Mouse (Mus musculus) brain, embryonic 14.5 days (tissue): ENCODE results near the gene Fam189b.

ENCODE experiments used
- CTCF ChIP-seq: fragments of 200-500 bp; IDR thresholded peaks from 2 replicates; pipeline ENCODE4 v1.5.1; 2012; ENCODE audit warnings: inconsistent platforms, mild to moderate bottlenecking, moderate library complexity, borderline replicate concordance; ENCODE audit not compliant: insufficient read depth, insufficient read length; ENCODE audit errors: extremely low read depth
- POLR2A ChIP-seq: fragments of 200-500 bp; IDR thresholded peaks from 2 replicates; pipeline ENCODE4 v1.6.1; 2012; ENCODE audit warnings: mild to moderate bottlenecking, inconsistent platforms, borderline replicate concordance; ENCODE audit not compliant: poor library complexity, insufficient read depth, insufficient read length, severe bottlenecking; ENCODE audit errors: extremely low read depth

DNA sequence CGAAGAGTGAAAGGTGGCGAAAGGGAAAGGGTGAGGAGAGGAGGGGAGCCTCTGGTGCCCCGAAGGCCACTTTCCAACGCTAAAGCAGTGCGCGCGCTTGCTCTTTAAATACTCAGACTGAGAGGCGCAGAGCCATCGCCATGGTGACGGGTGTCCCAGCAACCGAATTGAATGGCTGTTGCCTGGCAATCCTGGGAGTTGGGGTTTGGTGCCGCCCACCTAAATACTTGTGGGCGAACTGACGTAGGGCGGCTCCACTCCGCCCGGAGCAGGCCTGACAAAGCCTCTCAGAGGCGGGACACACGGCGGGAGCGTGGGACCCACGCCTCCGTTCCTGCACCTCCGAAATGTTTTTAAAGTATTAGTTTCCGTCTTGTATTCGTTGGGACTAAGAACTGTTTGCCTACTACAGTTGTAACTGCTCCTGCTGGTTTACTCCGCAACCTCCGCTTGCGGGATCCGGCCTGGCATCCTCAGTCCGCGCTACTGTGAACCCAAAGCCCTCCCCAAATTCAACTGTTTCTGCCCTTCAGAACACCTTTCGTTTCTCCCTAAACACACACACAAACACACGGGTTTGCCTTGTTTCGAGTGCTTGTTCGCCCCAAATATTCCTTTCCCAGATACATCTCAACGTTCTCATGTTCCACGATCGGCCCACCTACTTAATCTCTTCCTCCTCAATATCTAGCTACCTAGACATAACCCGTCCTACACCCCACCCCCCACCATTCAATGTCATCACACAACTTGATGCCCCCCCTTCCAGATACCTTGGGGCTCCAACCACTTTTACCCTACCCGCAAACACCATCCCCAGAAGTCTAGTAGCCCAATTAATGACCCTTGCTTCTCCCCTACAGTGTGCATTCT is 44.6 kb downstream of the Fam189b start:
- no peak for TF ChIP-seq CTCF
- peak; percentile 82; the same call in 1 of the 2 replicates for TF ChIP-seq POLR2A
